Mouse (Mus musculus) embryonic fibroblast, embryonic 13.5 days (primary cell): ENCODE results near the gene Shisa2.

Experiments used
- CTCF ChIP-seq: IDR thresholded peaks from 2 replicates; pipeline ENCODE4 v1.5.1; 2011; ENCODE audit warnings: mild to moderate bottlenecking, control low read depth, low read length, moderate library complexity, borderline replicate concordance; ENCODE audit not compliant: insufficient read depth
- POLR2A ChIP-seq: IDR thresholded peaks from 2 replicates; pipeline ENCODE4 v1.6.1; 2011; ENCODE audit warnings: low read depth, mild to moderate bottlenecking, control low read depth, low read length, moderate library complexity

- TF ChIP-seq CTCF (no peak), POLR2A (no peak)
Observed at GRCm38 (mm10) chr14:59643582-59643981, 18.5 kb downstream of the Shisa2 start.
